Mouse (Mus musculus): ENCODE data around the gene Cryzl1.

- TF ChIP-seq CTCF (IDR thresholded peaks at IDR 0.05; ENCODE audit: borderline replicate concordance, control insufficient read depth, extremely low read depth, insufficient read depth, low read length, poor library complexity) (0 out of 2 replicates have a peak, but pooled peaks have one; percentile 37), POLR2A (IDR thresholded peaks at IDR 0.05; ENCODE audit: control insufficient read depth, extremely low read depth, insufficient read depth, low read length, poor library complexity) (peak; percentile 96)
These were observed 81.1 kb downstream of the Cryzl1 start, which contains the start of gene Son for GRCm38 (mm10) chr16:91647461-91648219.

Measured in thymus, adult 2 months (tissue).